Mouse (Mus musculus) kidney, adult 2 months (tissue): Measurements from ENCODE around the gene Zfp385c.

ENCODE experiments used
- CTCF ChIP-seq: fragments of 200-500 bp; conservative IDR thresholded peaks from 2 replicates; pipeline ENCODE4 v1.5.1; 2011; ENCODE audit warnings: low read depth, mild to moderate bottlenecking, control low read depth, low read length, moderate library complexity, mixed read lengths; ENCODE audit not compliant: insufficient read depth, insufficient read length
- POLR2A ChIP-seq: fragments of 200-500 bp; IDR thresholded peaks from one replicate; pipeline ENCODE4 v1.6.1; 2011; ENCODE audit warnings: low read depth, low read length, control low read depth

- no peak for TF ChIP-seq POLR2A
- no peak for TF ChIP-seq CTCF
Observed at GRCm38 (mm10) chr11:100705095-100705747, 13.0 kb upstream of the Zfp385c start.
